Mouse (Mus musculus): ENCODE measurements around the gene Ncam2.
A peak's percentile ranks its signal among the peaks of the same experiment; 100 is the strongest.
"Not testable (repeated sequence)": the region's sequence is repeated elsewhere in the genome, so short reads cannot be mapped to it uniquely, and the experiment has no call there.

Ncam2 gene

GRCm38 (mm10) chr16:81303806-81304205 lies 103.3 kb downstream of the Ncam2 start:
- no peak for DNase-seq (ENCODE audit: low spot score)

DNA sequence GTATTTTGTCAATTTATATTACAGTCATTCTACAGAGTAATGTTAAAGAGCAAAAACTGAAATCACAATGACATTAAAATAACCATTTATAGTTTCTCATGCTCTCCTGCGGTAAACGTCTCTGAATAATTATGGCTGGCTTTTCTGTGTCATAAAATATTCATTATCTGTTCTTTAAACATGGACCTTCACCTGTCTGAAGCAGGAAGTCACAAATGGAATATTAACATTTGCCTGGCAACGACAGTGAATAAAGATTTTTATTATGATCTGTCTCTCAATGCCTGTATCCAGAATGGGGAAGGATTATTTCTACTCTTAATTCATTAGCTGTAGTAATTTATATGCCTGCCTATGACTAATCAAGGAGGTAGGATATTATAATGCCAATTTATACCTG lies 108.7 kb downstream of the Ncam2 start:
- no peak for DNase-seq (ENCODE audit: low spot score)

DNA sequence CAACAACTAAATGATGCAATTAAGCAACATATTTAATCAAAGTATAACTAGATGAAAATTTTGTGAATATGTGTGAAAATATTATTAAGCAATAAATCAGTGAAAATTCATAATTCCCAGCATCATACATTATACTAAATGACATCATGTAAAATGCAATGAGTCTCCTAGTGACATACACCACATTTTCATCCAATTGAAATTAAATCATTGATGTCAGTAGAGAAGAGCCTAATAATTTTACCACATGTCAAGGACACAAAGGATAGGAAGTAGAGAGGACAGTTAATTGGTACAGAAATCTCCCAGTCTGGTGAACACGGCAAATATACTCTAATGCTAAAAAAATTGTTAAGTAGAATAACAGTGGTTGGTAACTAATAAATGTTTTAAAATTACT lies 118.5 kb downstream of the Ncam2 start:
- DNase-seq (ENCODE audit: low spot score), result no peak

GRCm38 (mm10) chr16:81330539-81330938 lies 130.0 kb downstream of the Ncam2 start:
- DNase-seq (ENCODE audit: low spot score), result peak; percentile 33

DNA sequence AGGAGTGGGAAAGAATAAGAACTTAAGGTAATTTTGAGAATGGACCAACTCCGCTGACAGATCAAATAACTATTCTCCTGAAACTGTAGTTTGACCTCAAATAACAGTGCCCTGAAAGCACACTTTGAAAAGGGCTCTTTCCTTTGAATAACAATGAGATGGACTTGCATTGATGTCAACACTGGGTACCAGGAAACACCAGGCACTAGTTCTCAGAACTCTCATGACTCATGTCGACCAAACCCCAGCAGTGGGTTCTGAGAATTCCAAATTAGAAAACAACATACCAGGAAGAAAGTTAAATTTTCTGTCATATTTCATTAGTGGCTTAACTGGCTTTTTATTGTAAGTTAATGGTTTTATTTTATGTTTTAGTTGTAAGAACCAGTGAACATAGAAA lies 165.4 kb downstream of the Ncam2 start:
- no peak for DNase-seq (ENCODE audit: low spot score)

DNA sequence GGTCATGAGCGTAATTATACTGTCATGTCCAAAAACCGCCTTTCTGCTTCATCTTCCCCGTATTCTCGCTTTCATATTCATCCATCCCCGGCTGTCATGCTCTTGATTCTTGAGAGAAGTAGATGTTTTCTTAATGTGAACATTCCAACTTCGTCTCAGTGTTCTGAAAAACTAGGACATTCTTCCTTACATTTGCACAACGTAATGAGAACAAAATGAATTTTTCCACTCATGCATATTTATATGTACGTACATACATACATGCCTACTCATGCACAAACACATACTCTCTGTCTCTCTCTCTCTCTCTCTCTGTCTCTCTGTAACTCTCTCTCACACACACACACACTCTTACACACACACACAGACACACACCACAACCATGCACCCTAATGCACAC lies 173.7 kb downstream of the Ncam2 start:
- no peak for DNase-seq (ENCODE audit: low spot score)

DNA sequence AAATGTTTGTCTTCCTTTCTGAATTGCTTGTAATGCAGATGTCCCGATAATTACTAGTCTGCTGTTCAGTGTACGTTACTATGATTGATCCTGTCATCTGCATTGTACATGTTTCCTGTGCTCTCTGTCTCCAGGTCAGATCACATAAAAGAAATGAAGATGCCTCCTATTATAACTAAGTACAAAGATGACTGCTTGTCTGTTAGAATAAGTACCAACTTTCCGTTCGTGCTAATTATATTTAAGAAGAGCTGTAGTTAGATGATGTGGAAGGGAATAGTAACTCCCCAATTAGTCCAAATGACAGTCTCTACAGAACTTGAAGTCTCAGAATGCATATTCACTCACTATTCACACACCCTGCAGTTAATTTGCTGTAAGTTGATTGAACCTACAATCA lies 179.9 kb downstream of the Ncam2 start:
- no peak for DNase-seq (ENCODE audit: low spot score)

DNA sequence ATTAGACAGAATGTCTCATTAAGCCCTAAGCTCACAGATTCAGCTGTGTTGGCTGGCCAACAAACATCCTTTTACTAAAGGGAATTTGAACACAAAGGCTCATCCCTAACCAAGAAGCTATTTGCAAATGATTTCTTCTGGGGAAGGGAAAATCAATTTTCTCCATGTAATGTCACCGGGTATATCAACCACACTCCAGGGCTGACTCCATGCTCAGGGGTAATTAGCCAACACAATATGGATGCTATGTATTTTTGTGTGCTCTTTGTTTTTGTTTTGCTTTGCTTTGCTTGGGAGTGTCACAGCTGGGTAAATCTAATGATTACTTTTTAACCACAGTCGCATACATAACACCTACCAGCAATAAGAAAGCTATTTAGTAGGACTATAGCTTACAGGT lies 188.1 kb downstream of the Ncam2 start:
- no peak for DNase-seq (ENCODE audit: low spot score)

DNA sequence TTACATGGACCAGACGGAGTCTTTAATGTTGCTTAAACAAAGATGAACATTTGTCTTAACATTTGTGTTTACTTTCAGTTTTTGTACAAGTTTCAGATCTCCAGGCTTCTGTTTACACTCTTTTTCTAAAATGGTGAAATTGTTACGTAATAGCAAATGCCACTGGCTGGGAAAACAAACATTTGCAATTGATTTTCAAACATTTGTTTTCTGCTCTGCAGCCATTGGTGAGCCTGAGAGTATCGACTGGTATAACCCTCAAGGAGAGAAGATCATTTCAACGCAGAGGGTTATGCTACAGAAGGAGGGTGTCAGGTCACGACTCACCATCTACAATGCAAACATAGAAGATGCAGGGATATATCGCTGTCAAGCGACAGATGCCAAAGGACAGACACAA lies 234.1 kb downstream of the Ncam2 start:
- no peak for DNase-seq (ENCODE audit: low spot score)

DNA sequence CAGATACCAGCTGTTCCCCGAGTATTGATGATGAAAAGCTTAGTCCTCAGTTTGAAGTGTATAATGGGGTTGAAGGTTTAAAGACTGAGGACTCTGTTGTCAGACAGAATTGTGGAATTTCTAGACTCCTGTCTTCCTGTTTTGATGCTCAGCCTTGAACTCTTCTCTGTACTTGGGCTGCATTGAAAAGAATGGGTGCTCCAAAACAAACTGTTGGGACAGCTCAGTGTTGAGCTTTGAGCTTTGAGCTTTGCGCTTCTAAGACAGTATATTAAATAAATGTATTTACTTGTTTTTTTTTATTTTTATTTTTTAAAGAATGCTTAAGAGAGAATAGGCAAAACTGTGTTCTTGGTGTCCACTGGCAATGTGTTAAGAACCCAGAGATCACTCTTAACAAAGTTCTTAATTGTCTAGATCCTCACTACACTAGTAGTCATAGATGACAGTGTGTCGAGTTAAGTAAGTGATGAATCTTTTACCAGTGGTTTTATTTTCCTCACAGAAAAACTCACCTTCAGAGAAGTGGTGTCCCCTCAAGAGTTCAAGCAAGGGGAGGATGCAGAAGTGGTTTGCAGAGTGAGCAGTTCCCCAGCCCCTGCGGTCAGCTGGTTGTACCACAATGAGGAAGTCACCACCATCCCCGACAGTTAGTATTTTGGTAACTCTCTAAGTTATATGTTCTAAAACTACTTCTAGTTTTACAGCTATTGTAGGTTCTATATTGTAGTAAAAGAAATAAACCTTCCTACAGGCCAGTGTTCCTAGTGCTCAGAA lies 236.8 kb downstream of the Ncam2 start:
- no peak for DNase-seq (ENCODE audit: low spot score)

DNA sequence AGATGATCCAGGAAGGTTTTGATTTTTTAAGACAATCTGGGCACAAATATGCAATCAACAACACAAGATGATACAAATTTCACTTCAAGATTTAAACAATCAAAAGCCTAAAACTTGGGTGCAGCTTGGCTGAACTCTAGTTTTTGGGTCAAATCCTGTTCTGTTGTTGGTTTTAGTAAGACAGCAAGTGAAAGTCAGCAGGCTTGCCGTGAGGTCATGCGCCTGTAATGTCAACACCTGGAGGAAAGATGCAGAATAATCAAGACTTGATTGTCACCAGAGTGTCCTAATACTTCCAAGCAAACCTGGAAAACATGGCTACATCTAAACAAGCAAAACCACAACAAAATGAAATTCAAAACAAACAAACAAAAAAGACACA lies 237.4 kb downstream of the Ncam2 start:
- no peak for DNase-seq (ENCODE audit: low spot score)

DNA sequence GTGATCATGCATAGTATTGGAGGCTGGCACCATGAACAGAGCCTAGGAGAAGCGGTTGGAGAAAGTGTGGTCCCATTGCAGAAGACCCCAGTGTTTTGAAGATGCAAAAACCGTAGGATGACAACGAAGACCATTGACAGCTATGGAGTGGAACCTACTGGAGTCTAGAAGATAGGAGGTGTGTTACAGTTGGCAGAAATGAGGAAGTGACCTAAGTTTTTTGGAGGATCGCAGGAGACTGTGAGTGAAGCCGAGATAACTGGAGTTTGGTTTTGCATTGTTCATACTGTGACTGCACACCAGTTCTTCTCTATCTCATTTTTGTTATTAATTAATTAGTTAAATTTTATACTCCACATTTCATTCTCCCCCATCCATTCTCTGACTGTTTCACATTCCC lies 250.4 kb downstream of the Ncam2 start:
- DNase-seq (ENCODE audit: low spot score), result no peak

DNA sequence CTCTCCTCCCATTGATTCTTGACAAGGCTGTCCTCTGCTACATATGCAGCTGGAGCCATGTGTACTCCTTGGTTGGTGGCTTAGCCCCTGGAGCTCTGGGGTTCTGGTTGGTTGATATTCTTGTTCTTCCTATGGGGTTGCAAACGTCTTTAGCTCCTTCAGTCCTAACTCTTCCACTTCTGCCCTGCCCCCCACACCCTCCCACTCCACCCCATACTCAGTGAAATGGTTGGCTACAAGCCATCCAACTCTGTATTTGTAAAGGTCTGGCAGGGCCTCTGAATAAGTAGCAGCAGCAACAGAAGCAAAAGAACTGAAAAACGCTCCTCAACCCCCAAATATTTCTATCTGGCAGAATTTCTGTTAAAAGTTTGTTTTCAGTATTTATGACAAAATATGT lies 252.5 kb downstream of the Ncam2 start:
- no peak for DNase-seq (ENCODE audit: low spot score)

DNA sequence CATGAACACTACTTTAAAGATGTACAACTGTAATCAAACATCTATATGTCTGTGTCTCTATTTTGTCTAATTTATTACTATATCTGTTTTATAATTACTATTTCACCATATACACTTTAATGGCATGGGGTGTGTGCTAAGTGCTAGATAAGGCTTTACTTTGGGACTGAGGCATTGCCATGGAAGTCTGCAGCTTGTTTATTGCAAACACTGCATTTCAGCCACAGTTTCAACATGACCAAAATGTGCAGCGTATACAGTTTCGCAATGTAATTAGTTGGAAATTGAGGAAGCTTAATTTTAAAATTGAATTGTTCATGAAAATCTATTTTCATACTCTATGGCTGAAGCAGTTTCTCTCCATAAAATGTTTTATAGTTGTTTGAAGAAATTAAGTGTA lies 254.0 kb downstream of the Ncam2 start:
- no peak for DNase-seq (ENCODE audit: low spot score)

DNA sequence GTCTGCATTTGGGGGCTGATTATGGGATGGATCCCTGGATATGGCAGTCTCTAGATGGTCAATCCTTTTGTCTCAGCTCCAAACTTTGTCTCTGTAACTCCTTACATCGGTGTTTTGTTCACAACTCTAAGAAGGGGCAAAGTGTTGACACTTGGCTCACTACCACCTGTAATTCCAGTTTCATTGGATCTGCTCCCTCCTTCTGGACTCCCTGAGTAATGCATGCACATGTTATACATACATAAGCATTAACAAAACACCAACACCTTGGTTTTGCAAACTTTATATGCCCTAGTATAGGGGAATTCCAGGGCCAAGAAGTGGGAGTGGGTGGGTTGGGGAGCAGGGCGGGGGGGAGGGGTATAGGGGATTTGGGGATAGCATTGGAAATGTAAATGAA lies 262.2 kb downstream of the Ncam2 start:
- DNase-seq (ENCODE audit: low spot score), result not testable (repeated sequence)

DNA sequence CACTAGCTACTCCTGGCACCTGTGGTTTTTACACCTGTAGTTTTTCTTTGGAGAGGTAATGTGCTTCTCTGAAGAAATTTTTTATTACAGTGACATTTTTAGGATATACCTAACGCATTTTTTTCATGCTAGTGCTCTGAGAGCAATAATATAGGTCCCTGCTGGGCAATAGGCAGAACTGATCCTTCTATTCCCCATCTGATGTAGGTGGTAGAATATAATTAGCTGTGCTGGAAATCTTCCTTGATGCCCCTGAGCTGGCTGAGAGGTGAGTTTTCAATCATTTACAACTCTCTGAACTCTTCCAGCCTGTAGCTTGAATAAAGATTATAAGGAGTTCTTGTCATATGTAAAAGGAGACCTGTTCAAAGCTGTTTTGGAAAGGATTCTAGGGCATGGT lies 272.4 kb downstream of the Ncam2 start:
- no peak for DNase-seq (ENCODE audit: low spot score)

- DNase-seq (ENCODE audit: low spot score), result no peak
These were observed 280.6 kb downstream of the Ncam2 start for GRCm38 (mm10) chr16:81481058-81481457.

- no peak for DNase-seq (ENCODE audit: low spot score)
These were observed 295.6 kb downstream of the Ncam2 start for GRCm38 (mm10) chr16:81496111-81496510.

- DNase-seq (ENCODE audit: low spot score), result no peak
These were observed 302.1 kb downstream of the Ncam2 start for GRCm38 (mm10) chr16:81502578-81502977.

GRCm38 (mm10) chr16:81536230-81536629 lies 335.7 kb downstream of the Ncam2 start:
- no peak for DNase-seq (ENCODE audit: low spot score)

- no peak for DNase-seq (ENCODE audit: low spot score)
These were observed 387.1 kb downstream of the Ncam2 start for GRCm38 (mm10) chr16:81587565-81588107.

DNA sequence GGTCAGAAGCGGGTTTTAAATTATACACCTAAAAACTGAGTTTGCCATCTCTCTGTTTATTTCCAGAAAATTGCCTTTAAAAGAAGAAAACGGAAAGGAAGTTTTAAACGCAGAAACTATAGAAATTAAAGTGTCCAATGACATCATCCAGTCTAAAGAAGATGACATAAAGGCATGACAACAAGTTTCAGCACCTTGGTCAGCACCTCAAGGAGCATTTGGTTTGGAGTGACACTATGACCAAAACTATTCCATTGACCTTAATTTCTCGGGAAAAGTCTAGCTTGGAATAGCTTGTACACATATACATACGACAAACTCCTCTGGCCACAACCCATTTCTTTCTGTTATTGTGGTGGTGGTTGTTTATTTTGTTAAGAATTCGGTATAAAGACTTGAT lies 422.8 kb downstream of the Ncam2 start:
- DNase-seq (ENCODE audit: low spot score), result peak; percentile 37

DNA sequence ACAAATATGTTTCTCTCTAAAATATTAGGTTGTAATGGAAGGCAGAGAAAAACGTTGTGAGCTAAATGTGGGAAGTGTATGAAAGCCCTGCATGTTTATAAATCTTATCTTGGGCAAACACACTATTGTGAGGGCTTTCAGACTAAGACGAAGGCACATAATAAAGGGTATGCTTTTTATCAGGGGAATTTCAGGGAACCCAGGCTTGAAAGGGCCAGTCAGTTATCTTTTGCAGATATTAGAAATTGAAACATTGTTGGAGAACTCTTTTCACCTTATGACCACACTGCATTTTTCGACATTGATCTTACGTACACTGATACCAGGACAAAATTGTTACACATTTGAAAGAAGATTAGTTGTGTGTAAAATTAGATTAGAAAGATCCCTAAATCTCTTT lies 423.3 kb downstream of the Ncam2 start:
- no peak for DNase-seq (ENCODE audit: low spot score)

DNA sequence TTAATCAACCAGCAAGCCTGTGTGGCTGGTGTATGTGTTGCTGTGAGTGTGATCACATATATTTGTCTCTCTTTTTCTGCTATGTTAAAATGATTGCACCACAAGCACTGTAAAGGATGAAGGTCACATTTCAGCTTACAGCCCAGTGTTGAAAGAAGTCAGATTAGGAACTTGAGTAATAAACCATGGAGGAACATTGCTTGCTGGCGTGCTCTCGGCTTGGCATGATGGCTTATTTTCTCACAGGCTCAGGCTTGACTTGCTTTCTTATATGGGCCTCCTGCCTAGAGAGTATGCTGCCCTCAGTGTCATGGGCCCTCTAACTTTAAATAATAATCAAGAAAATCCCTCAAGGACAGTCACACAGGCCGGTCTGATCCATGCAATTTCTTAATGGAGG lies 449.8 kb downstream of the Ncam2 start:
- DNase-seq (ENCODE audit: low spot score), result no peak
